Mouse (Mus musculus) spleen, postnatal 14 days (tissue): ENCODE results near the gene Hkdc1.

Source experiments
- DNase-seq, 2 experiments: peaks; one replicate each; pipeline ENCODE4 v3.0.0; 2021 to 2022; ENCODE audit warnings: low spot score in 2 of 2

Gene Hkdc1

DNA sequence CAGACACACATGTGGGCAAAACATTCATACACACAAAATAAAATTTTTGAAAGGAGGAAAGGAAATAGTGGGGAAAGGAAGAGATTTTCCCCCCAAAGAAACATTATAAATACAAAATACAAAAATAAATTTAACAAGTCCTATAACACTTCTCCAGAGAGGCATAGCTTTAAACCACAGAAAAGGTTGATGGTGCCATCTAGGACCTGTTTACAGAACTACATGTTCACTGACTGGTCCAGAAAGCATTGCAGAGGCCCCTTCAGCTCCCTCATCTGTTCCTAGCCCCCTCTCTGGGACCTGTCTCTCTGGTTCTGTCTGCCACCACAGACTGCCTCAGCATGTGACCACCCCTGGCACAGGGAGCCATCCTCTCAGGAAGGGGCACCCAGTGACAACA, 41.4 kb downstream of the Hkdc1 start:
- DNase-seq: no peak

GRCm38 (mm10) chr10:62379808-62380207, 42.5 kb downstream of the Hkdc1 start, which contains the start of gene Hk1:
Hk1 (minus strand) TSS chr10:62379908.
- DNase-seq: no peak

DNA sequence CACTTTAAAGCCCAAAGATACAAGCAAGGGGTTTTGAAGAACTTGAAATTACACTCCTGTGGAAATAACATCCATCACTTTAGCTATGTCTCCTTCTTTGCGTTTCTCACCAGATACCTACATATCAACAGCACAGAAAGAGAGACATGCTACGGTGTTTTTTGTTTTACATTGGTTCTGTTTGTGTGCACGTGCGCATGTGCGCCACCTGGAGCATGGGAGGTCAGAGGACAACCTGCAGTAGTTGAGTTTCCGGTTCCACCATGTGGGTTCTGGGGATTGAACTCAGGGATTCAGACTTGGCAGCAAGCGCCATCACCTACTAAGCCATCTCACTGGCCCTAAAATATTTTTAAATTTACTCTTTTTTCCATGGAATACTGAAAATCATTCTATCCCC, 63.5 kb downstream of the Hkdc1 start:
- no peak for DNase-seq

- no peak for DNase-seq
Observed at GRCm38 (mm10) chr10:62356105-62356730, 66.1 kb downstream of the Hkdc1 start.

- DNase-seq: no peak
Observed at GRCm38 (mm10) chr10:62345147-62345546, 77.1 kb downstream of the Hkdc1 start.

DNA sequence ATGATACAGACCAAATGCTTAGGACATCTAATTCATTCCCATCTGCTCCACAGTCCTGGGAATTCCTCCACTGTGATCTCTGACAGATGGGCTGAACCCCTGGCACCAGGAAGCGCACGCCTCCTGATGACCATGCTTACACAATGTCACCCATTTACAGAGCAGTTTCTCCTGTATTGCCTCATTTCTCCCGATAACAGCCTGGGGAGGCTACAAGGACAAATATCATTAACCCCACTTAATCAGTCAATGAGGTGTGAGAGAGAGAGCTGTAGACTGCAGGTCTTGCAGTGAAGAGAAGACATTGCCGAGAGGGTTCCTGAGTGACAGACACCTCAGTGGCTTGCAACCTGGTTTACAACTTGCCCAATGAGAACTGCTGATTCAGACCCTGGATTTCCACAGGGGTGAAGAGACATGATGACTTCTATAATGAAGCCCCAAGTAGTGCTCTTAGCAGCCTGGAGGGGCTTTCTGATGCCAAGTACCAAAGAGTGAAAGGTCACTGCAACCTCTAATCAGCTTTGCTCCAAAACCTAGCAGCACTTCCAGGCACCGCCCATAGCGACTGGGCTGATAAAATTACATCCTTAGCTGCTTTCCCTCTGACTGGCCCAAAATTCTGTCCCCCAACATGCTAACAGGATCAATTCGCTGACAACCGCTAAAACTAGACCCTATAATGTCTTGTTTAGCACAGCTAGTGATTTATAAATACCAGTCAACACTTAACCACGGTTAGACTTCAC, 78.1 kb downstream of the Hkdc1 start:
- DNase-seq: no peak

DNA sequence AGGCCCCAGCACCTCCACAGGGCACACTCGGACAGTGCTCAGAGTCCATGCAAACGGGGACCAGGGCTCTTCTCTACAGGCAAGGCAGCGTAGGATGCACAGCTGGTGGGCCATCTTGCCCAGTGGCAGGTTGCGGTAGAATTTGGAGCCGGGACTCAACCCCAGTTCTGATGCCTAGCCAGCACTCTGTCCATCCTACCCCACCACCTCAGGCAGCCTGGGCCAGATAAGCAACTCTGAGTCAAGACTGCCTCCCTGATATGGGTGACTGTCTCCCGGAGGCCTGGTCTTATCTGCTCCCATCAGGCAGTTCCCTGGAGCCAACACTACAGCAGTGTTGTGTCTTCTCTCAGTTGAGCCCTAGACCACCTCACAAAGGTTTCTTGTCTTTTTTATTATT, 79.8 kb downstream of the Hkdc1 start:
- peak in 1 of 2 experiments; percentile 38 for DNase-seq

- DNase-seq: no peak
Observed at GRCm38 (mm10) chr10:62341956-62342355, 80.3 kb downstream of the Hkdc1 start.

DNA sequence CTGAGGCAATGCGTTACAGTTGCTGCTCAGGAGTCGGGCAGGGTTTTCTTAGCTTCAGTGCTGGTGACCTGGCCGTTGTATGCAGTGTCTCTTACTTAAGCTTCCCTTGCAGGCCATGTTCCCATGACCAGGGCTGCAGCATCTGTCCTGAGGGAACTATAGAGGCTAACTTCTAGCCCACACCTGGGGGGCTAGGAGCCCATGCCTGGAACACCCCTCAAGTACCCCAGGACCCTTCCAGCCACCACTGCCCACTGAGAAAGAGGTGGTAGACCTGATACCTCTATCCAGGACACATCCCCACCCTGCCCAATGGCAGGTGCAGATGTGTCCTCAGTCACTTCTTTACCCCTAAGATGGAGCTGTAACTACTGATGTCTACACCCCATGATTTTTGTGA, 81.3 kb downstream of the Hkdc1 start:
- DNase-seq: no peak

DNA sequence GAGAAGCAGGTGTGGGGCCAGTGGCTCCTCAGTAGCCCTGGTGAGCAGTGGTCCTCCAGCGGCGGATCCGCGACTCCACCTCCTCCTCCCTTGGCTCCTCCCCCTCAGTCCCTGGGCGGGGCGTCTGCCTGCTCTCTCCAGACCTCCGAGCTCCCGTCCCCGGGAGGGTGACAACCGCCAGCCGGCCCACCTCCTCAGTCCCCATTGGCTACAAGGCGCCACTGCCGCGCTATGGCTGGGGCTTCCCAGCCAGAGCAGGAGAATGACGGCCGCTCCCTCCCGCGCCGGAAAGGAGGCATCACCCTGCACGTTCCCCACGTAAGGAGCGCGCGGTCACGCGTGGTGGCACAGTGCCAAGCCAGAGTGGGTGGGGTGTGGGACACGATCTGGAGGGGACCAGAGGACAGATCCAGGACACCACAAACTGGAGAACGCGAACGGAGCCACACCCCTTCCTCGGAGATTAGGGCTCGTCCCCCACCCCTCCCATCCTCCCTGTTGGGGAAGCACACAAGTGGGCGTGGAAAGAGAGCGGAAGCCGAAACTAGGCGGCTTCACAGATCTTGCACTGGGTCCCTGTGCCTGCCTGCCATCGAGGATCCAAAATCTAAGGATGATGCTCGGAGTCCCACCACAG, 82.1 kb downstream of the Hkdc1 start:
- DNase-seq: peak; percentile 96

DNA sequence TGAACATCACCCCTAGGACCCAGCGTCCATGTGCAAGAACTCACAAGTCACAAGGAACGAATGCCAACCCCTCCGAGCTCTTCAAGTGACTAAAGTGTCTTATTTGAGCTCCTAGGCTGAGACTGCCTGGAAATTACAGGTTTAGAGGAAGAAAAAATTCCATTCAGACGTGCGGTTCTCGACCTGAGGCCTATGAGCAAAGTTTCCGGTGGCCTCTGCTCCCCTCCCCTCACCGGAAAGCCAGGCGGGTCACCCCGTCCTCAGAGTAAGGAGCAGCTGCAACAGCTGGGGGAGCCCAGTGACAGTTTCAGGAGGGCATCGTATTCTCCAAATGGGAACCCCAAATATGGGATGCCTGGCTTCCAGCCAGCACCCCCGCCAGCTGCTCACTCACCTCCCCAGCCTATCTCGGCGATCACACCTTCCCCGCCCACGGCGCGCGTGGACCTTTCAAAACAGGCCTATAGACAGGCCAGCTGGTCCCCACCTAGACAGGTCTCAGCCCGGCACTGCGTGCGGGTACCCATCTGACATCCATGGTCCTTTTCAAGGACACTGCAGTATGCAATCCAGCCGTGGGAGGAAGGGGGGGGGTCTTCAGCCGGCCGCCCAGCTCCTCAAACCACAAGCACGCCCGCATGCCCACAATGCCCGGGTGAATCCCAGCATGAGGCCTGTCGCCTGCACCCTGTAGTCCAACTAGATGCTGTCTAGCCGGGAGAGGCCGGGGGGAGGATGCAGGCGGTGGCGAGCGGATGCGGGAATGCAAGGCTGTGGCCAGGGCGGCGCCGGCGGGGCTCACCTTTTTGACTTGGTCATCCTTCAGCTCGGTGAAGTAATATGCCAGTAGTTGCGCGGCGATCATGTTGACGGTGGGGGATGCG, 82.8 kb downstream of the Hkdc1 start:
- DNase-seq: no peak

GRCm38 (mm10) chr10:62338626-62339025, 83.7 kb downstream of the Hkdc1 start:
- DNase-seq: no peak

- DNase-seq: no peak
Observed at GRCm38 (mm10) chr10:62338176-62338575, 84.1 kb downstream of the Hkdc1 start.

- no peak for DNase-seq
Observed at GRCm38 (mm10) chr10:62336601-62337578, 85.4 kb downstream of the Hkdc1 start.

- no peak for DNase-seq
Observed at GRCm38 (mm10) chr10:62335423-62335776, 86.9 kb downstream of the Hkdc1 start.

GRCm38 (mm10) chr10:62334686-62335422, 87.4 kb downstream of the Hkdc1 start:
- no peak for DNase-seq

DNA sequence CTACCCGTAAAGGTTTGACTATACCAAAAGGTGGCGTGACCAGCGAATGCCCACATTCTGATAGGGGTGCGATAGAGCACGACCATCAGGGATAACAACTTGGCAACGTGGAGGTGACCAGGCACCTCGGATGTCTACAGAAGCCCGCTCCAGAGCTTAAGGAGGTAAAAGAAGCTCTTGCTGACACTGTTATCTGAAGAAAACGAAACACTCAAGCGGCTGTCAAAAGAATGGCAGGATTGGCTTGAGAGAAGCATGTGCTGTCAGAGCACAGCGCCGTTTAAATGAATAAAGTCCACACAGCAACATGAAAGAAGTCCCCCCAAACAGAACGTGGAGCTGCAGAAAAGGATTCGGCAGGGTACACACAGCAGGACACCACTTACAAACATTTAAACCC, 89.0 kb downstream of the Hkdc1 start:
- DNase-seq: no peak
